Mouse (Mus musculus): ENCODE data around the gene Dse.

DNA sequence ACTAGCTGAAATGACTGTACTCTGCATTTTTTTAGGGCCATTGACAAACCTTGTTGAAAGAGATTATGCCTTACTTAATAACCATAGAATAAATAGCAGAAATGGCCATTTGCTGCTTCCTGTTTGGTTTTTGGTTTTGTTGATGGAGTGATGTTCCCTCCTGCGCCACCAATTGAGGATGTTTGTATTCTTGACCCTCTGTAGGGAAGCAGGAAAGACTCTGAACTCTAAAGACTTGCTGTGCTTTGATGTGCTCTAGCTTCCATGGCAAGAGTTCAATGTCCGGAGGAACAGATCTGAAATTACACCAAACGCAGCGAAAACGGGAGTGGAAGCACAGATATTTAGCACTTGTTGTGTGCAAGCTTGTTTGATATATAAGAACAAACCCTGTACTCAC is 37.2 kb upstream of the Dse start:
- TF ChIP-seq POLR2A (IDR thresholded peaks at IDR 0.05; ENCODE audit: control insufficient read depth, low read depth, low read length), result no peak
- no peak for TF ChIP-seq CTCF (IDR thresholded peaks at IDR 0.05; ENCODE audit: control insufficient read depth, insufficient read depth, insufficient replicate concordance, low read depth, low read length)

All from testis, adult 2 months (tissue).